Mouse (Mus musculus) layer of hippocampus, adult 2 months (tissue): Measurements from ENCODE around the gene Ndufb4. TPM values are rescaled to one million over a fixed set of nuclear protein-coding genes. Genes with fewer than 3 reads are reported as not detected.
"Not testable (repeated sequence)": the region's sequence is repeated elsewhere in the genome, so short reads cannot be mapped to it uniquely, and the experiment has no call there.

Source experiments
- DNase-seq, 2 experiments: peaks; one replicate each; pipeline ENCODE4 v3.0.0; 2022; ENCODE audit warnings: low spot score in 2 of 2
- H3K27ac ChIP-seq: fragments of 200-600 bp; 2 replicates; pipeline ENCODE4 v1.8.1; 2022
- H3K4me3 ChIP-seq: fragments of 200-600 bp; 2 replicates; pipeline ENCODE4 v1.8.1; 2022; ENCODE audit warnings: mild to moderate bottlenecking
- CTCF ChIP-seq: fragments of 200-600 bp; conservative IDR thresholded peaks from 2 replicates; pipeline ENCODE4 v1.8.1; 2022; ENCODE audit warnings: antibody characterized with exemption, mild to moderate bottlenecking, moderate library complexity
- long read RNA-seq, 2 experiments: library from polyadenylated mRNA; stranded (forward); transcript quantifications; one replicate each; pipeline ENCODE4 v2.0.0; 2021; ENCODE audit warnings: borderline mapping rate in 2 of 2
- total RNA-seq, 2 experiments: library from RNA; stranded (reverse); gene quantifications; 2 replicates each; pipeline ENCODE4 v1.2.3; 2021

Ndufb4 gene
- total RNA-seq: 10 to 100 TPM; 83.1 to 94.7 TPM
- long read RNA-seq, experiment 1, transcript Ndufb4-201 (3 exons, 971 nt): major isoform, 139 of 145 reads
- long read RNA-seq, experiment 1, transcript Ndufb4-202 (2 exons, 465 nt): minor isoform, 5 of 145 reads
- long read RNA-seq, experiment 1, partial matches to known transcripts: 0 of 145 reads
- long read RNA-seq, experiment 1, other reads (novel, unspliced or antisense): 1 of 145 reads
- long read RNA-seq, experiment 2, transcript Ndufb4-202 (2 exons, 465 nt): minor isoform, 6 of 279 reads
- long read RNA-seq, experiment 2, transcript Ndufb4-201 (3 exons, 971 nt): major isoform, 262 of 279 reads
- long read RNA-seq, experiment 2, partial matches to known transcripts: 7 of 279 reads
- long read RNA-seq, experiment 2, other reads (novel, unspliced or antisense): 3 of 279 reads

- peak within 1 kb of the TSS; percentile 75 for H3K4me3 ChIP-seq
- peak within 1 kb of the TSS; percentile 99 for H3K27ac ChIP-seq
- no peak for TF ChIP-seq CTCF
- DNase-seq: peak; percentile 96
These were observed at the start of gene Ndufb4 for GRCm38 (mm10) chr16:37653731-37654657. Ndufb4 (minus strand) TSS chr16:37654453.

GRCm38 (mm10) chr16:37703884-37704283, 49.6 kb upstream of the Ndufb4 start:
- TF ChIP-seq CTCF: no peak
- Histone ChIP-seq H3K27ac (peak overlapping the region; percentile 88), H3K4me3 (no peak overlapping the region)
- DNase-seq: no peak

GRCm38 (mm10) chr16:37700071-37700470, 45.8 kb upstream of the Ndufb4 start:
- not testable (repeated sequence) for H3K4me3 ChIP-seq, DNase-seq, H3K27ac ChIP-seq

- TF ChIP-seq CTCF: peak; percentile 33; the same call in 1 of the 2 replicates
- Histone ChIP-seq H3K4me3 (no peak overlapping the region), H3K27ac (no peak overlapping the region)
- DNase-seq: peak in 1 of 2 experiments; percentile 3
These were observed 44.5 kb upstream of the Ndufb4 start for GRCm38 (mm10) chr16:37698767-37699166.

- no peak for TF ChIP-seq CTCF
- Histone ChIP-seq H3K4me3 (no peak overlapping the region), H3K27ac (no peak overlapping the region)
- DNase-seq: no peak
These were observed 43.0 kb upstream of the Ndufb4 start for GRCm38 (mm10) chr16:37697271-37697670.

- H3K27ac ChIP-seq: no peak overlapping the region
- no peak for DNase-seq
- no peak overlapping the region for H3K4me3 ChIP-seq
- TF ChIP-seq CTCF: peak; percentile 47
These were observed 36.9 kb upstream of the Ndufb4 start for GRCm38 (mm10) chr16:37690932-37691730.

- Histone ChIP-seq H3K4me3 (no peak overlapping the region), H3K27ac (no peak overlapping the region)
- DNase-seq: no peak
- no peak for TF ChIP-seq CTCF
These were observed 36.2 kb upstream of the Ndufb4 start for GRCm38 (mm10) chr16:37690465-37690864.

GRCm38 (mm10) chr16:37689934-37690333, 35.7 kb upstream of the Ndufb4 start:
- no peak for DNase-seq
- no peak for TF ChIP-seq CTCF
- no peak overlapping the region for H3K27ac ChIP-seq
- no peak overlapping the region for H3K4me3 ChIP-seq

GRCm38 (mm10) chr16:37689251-37689926, 35.1 kb upstream of the Ndufb4 start:
- no peak for TF ChIP-seq CTCF
- H3K4me3 ChIP-seq: no peak overlapping the region
- no peak for DNase-seq
- H3K27ac ChIP-seq: no peak overlapping the region

GRCm38 (mm10) chr16:37688181-37688580, 33.9 kb upstream of the Ndufb4 start:
- Histone ChIP-seq H3K27ac (0 out of 2 replicates have a peak overlapping the region, but pooled peaks have one; percentile 18), H3K4me3 (no peak overlapping the region)
- TF ChIP-seq CTCF: peak; percentile 69
- DNase-seq: no peak

- no peak for TF ChIP-seq CTCF
- DNase-seq: no peak
- Histone ChIP-seq H3K4me3 (no peak overlapping the region), H3K27ac (peak overlapping the region; percentile 18; the same call in 1 of the 2 replicates)
These were observed 33.2 kb upstream of the Ndufb4 start for GRCm38 (mm10) chr16:37687301-37687980.

GRCm38 (mm10) chr16:37686834-37687233, 32.6 kb upstream of the Ndufb4 start:
- no peak for DNase-seq
- Histone ChIP-seq H3K4me3 (no peak overlapping the region), H3K27ac (peak overlapping the region; percentile 53)
- no peak for TF ChIP-seq CTCF
